Mouse (Mus musculus): ENCODE results near the gene Myt1l.

Gene Myt1l

DNA sequence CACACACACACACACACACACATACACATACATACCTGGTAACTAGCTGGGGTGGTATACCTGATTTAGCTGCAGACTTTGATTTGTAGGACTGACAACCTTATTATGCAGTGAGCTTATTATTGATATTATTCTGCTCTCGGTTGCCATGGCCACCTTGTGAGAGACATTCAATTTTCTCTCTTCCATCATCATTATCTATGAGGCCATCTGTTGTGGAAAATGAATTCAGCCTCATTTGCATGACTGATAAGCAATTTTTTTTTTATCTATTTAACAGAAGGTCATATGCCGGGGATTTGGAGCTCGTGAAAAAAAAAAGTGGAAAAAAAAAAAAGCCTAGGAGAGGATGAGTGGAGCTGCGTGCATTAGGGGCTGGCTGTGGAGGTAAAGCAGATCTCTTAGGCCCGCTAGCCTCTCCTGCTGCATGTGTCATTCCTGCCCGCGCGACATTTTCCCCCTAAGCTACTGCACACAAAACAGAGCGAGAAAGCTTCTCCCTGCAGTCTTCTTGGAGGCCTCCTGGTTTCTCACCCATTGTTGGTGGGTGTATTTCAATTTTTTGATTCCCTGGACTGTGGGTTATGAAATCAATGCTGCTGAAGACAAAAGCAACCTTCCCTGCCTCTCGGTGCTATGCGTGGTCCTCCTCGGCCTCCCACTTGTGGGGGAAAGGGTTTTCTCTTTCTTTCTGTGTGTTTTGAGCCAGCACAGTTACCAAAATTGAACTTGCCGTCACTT lies at the start of gene Myt1l:
Myt1l (plus strand) TSS at position 354 of the 741 bp plus-strand sequence.
- DNase-seq, result no peak

DNA sequence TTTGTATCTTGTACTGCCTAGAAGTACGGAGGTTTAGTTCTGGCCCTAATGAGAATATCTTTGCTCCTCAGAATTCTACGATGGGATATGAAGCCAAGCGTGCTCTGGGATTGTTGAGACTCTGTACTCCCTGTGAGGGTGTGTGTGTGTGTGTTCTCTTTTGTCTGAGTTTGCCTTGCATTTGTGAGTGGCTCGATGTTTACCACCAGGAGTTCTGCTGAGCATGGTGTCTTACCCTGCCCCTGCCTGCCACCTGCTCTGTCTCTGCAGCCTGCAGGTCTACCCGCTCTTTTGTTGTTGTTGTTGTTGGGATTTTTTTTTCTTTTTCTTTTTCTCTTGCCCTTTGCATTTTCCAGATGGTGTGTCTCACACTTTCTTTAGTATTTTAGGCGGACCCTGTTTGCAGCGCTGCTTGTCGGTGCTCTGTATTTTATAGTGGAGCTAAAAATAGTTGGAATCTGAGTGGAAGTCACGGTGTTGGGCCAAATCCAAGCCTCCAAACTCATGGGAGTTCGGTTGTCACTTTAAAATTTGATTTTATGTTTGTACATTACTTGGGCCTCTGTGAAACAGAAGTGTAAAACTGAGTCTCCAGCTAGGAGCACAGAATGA lies 41.7 kb upstream of the Myt1l start:
- DNase-seq, result no peak

GRCm38 (mm10) chr12:29526236-29526644 lies 1.9 kb upstream of the Myt1l start:
- no peak for DNase-seq

DNA sequence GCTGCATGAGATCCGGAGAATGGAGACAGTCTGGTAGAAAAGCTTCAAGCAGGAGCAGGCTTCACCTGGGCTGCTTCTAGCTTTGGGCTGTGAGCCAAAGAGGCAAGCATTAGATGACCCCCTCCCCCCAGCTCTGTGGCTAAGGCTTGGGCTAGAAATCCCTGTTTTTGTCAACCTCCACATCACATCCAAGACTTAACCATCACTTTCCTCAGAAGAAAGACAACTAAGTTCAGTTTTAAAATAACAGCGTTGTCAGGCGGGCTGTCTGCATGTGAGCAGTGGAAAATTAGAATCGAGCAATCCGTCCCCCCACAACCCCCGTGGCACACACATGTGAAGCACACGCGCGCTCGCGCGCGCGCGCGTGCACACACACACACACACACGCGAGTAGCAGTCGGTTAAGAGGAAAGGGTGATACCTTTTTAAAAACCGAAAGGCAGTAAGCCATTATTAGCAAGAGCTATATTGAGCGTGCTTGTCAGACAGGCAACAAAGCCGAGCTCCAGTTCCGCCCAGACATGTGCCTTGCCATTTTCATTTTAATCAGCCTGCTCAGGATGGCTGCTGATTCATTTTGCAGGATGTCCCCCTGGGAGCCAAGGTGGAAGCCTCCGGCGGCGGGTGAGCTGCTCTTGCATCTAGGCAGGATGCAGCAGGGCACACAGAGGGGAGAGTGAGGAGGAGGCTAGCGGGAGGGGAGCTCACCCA lies 979 bp upstream of the Myt1l start:
- no peak for DNase-seq

- DNase-seq, result peak; percentile 19
Observed at GRCm38 (mm10) chr12:29530241-29530725, 2.1 kb downstream of the Myt1l start.

DNA sequence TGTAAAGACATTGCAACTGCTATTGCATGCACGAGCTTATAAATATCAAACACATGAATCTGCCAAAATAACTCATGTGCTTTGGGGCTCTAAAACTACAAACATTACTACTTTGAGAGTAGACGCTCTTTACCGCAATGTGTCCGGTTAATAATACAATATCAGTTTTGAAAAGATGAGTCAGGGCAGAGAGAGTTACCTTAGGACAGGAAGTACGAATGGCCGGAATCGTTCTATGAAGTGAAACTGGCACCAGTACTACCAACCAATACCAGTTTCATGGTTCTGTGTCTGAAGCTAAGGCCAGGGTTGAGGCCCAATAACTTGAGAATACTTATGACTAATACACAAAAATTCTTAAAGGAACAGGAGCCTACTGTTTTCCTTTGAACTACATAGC lies 2.6 kb downstream of the Myt1l start:
- no peak for DNase-seq

- no peak for DNase-seq
Observed at GRCm38 (mm10) chr12:29533071-29533876, 5.1 kb downstream of the Myt1l start.

DNA sequence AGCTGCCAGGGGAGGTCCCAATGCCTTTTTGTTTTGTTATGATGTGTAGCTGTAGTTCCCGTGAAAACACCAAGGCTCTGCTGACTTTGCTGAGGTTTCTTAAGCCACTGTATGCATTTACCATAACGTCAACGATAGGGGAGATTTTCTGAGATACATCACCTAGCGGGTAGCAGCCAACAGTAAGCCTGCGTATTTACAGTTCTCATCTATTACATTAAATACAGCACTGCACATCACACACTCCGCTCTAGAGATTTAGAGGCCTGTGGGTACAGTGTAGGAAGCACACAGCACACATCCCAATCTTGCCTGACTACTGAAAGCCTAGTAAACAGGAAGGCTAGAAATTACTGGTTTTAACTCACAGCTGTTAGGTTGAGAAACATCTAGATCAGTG lies 6.1 kb downstream of the Myt1l start:
- DNase-seq, result no peak

- DNase-seq, result no peak
Observed at GRCm38 (mm10) chr12:29534761-29535300, 6.6 kb downstream of the Myt1l start.

- DNase-seq, result no peak
Observed at GRCm38 (mm10) chr12:29537916-29538315, 9.7 kb downstream of the Myt1l start.

- DNase-seq, result no peak
Observed at GRCm38 (mm10) chr12:29538456-29538855, 10.3 kb downstream of the Myt1l start.

DNA sequence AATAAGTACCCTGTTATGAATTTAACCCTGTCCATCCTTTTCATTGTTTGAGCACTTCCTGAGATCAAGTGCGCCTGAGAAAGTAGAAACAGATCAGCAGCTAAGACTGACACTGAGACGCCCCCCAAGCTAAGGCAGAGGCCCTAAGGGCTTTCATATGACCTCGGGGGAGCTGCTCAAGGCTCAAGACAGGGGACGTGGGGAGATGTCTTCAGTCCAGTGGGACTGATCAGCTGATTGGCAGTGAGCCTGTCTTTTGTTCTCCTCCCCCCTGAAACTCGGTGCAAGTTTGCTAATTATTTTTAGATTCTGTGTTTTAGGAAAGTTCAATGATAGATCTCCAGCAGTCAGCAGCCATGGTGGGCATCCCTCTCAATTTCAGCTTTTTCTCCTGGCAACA lies 10.9 kb downstream of the Myt1l start:
- DNase-seq, result no peak

GRCm38 (mm10) chr12:29540741-29541140 lies 12.6 kb downstream of the Myt1l start:
- no peak for DNase-seq

- no peak for DNase-seq
Observed at GRCm38 (mm10) chr12:29546073-29546472, 17.9 kb downstream of the Myt1l start.

DNA sequence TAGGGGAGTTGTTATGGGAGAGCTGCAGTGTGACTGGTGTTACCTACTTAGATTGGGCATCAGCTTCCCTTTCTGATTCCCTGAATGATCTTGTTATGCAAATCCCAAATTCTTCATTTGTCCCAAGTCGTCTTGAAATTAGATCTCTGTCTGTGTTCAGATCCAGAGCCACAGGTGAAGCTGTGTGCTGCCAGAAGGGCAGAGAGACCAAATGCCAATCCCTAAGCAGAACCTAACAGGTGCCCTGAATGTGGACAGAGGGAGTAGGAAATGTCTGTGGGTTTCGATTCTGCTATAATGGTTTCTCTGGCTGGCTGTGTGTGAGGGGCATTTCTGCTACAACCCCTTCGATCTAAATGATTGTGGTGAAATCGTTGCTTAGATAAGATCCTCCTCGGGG lies 18.9 kb downstream of the Myt1l start:
- no peak for DNase-seq

DNA sequence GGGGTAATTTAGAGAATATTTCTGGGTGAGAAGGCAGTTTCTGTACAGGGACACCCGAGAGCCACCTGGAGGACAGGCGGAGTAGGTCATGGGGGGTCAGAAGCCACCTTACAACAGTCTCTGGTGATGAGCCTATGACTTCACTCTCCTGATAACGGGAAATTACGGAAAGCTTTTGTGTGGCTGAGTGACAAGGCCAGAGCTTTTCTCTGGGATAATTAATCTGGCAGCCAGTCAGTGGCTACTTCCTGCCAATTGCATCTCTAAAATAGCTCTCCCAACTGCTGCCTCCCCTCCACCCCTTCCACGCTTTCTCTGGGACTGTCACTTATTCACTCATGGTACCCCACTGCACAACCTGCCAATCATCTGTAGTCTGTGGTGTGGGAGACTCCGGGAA lies 19.6 kb downstream of the Myt1l start:
- DNase-seq, result no peak

GRCm38 (mm10) chr12:29553138-29553537 lies 25.0 kb downstream of the Myt1l start:
- DNase-seq, result no peak

DNA sequence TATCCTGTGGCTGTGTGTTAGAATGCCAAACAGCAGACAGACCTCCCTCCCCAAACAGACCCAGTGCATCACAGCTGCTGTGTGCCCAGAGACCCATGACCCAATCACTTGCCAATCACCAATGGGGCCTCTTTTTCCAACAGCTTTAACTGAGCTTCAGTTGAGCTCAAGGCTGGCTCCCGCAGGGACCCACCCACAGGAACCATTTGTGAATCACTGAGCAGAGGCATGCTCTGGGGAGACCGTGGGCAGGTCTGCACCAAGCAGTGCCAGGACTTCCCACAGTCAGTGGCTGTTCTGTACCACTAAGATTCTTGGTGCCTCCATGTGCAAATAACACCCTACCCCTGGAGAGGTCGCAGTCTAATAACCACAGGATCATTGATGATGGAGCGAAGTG lies 27.5 kb downstream of the Myt1l start:
- DNase-seq, result no peak

GRCm38 (mm10) chr12:29556408-29556807 lies 28.2 kb downstream of the Myt1l start:
- DNase-seq, result no peak

- DNase-seq, result no peak
Observed at GRCm38 (mm10) chr12:29556901-29557300, 28.7 kb downstream of the Myt1l start.

- DNase-seq, result no peak
Observed at GRCm38 (mm10) chr12:29559769-29560168, 31.6 kb downstream of the Myt1l start.

- DNase-seq, result no peak
Observed at GRCm38 (mm10) chr12:29561222-29561621, 33.0 kb downstream of the Myt1l start.

- DNase-seq, result no peak
Observed at GRCm38 (mm10) chr12:29569311-29569710, 41.1 kb downstream of the Myt1l start.
